Mouse (Mus musculus): ENCODE measurements around the gene Yju2. TPM values are rescaled to one million over a fixed set of nuclear protein-coding genes. Genes with fewer than 3 reads are reported as not detected.
"Not testable (repeated sequence)": the region's sequence is repeated elsewhere in the genome, so short reads cannot be mapped to it uniquely, and the experiment has no call there.

The Yju2 gene
- 10 to 100 TPM; 18.6 to 21.4 (median 20.3) TPM for total RNA-seq (2022)

DNA sequence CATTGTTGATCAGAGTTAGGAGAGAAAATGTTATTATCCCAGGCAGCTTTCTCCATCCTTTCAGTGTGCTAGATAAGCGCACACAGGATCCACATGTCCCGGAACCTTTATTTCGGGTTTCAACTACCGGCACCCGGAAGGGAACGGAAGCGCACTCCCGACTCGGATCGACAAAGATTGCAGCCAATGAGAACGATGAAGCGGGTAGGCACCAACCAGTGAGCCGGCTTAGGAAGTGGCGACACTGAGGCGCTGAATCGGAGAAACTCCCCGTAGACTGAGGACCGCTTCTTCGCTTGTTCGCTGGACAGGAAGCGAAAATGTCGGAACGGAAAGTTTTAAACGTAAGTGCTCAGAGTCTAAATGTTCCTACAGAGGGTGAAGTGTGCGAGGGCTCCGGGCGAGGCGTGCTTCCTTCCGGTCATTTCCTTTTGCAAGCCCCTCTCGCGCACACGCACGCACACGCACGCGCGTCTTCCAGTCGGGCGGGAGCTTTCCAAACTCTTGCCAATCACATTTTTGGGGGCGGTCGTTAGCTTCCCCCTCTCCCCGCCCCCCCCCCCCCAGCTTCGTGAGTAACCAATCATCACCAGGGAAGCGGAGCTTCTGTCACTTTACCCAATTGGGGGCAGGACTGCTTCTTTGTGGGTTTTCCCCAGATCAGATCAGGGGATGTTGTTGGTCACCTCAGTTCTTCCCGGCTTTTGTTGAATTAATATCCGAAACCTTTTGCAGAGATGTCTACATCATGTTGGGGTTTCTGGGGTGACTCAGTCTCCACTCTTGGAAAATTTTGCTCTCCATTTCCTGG lies at the start of gene Yju2:
TSS of gene Yju2 (plus strand) at position 182 of the 811 bp plus-strand sequence.
- peak; percentile 90 for DNase-seq

DNA sequence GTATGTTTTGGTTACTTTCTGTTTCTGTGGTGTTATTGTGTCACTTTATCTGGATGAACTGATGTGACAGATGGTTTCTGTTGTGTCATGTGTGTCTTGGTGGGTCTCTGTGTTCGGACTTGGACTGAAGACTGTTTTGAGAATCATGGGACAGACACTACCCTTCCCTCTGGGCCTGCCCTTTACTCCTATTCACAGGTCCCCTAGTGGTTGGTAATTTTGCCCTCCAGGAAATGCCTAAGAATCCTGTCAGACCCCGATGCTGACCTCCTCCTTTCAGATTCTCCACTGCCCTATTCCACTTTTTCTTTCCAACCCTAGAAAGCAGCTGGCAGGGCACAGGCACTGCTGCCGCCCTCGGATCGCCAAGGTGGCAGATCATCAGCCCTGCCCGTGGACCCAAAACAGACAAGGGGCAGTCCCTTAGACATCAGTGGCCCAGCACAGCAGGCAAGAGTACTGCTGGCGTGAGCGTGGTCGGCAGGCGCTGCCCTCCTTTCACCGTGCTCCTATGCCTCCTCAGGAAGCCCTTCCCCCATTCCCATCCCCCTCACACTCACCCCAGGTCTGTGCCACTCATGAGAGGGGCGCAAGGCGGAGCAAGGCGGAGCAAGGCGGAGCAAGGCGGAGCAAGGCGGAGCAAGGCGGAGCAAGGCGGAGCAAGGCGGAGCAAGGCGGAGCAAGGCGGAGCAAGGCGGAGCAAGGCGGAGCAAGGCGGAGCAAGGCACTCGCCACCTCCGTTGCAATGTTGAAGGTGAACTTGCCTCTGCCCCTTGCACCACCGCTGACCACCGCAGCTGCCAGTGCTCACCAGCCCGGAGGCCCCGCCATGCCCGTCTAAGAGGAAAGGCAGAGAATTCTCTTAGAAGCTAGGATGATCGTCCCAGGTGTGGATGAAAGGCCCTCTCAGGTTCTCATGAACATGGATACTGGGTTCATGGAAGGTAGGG lies 27.1 kb upstream of the Yju2 start:
- DNase-seq = peak; percentile 37

DNA sequence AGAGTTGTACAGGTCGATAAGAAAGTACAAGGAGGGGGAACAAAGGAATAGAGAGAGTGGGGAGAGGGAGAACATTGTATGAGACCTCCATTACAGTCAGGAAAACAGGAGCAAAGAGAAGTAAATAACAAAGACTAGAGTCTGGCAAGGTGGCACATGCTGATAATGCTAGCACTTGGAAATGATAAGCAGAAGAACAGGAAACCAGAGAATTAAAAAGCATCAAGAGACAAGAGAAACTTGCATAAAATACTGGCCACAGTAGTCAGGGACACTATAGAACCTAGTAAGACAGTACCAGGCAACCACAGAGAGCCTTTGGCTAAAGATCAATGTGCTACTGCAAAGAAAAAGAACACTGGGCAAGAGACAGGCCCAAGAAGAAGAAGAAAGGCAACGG lies 26.3 kb upstream of the Yju2 start:
- DNase-seq = no peak

DNA sequence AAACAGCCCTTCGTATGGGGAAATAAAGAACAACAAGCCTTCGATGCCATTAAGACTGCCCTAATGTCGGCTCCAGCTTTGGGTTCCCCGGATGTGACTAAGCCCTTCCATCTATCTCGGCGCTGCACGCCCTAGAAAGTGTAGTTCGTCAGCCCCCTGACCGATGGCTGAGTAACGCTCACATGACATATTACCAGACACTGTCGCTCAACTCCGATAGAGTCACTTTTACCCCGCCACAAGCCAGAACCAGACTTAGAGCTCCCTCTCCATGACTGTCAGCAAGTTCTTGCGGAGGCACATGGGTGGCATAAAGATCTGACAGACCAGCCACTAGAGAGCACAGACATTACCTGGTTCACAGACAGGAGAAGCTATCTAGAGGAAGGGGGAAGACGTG lies 25.7 kb upstream of the Yju2 start:
- no peak for DNase-seq

DNA sequence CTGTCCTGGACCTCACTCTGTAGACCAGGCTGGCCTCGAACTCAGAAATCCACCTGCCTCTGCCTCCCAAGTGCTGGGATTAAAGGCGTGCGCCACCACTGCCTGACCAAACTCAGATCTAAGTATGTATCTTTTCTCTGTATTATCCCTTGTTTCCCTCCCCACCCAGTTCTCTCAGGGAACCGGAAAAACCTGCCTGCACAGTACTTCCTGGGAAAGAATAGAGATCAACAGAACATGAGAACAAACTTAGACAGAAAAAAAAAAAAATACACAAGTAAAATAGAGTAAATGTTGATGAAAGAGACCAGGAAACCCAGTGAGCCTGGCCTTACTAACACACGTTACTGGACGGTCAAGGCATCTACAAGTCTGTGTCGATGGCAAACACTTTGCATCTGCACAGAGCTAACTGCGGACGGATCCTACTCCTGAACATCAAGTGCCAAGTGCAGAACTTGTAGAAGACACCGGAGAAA lies 14.5 kb upstream of the Yju2 start:
- not testable (repeated sequence) for DNase-seq

DNA sequence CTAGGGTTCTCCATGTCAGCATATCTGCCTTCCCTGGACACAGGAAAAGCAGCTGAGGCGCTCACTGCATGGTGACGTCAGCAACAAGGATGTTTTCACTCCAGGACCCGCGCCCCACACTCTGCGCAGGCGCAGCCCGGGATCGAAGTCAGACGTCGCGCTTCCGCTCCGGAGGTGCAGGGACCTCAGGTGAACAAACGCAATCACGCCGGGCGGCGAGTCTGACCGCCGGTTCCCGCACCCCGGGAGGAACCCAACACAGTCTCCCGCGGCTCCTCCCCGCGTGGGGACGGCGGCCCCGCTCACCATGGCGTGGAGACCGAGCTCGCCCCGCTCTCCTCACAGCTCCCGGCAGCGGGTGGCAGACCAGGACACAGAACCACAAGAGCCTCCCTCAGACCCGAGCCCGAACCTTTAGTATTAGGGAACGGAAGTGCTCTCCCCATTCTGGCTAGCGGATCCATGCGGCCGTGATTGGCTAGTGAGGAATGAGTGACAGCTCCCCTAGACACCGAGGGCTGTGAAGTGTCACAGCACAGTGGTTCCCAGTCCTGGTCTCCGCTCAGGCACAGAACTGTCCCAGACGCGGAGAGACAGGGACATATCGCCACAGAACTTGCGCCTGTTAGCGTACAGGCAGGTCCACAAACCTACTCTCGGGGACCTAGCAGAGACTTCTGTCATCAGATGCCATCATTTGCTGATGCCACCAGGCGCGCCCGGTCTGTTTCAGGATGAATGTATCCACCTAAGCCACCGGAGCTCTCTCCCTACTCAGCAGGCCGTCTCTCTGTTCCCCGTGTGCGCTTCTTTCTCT lies 13.8 kb upstream of the Yju2 start:
- peak; percentile 92 for DNase-seq

DNA sequence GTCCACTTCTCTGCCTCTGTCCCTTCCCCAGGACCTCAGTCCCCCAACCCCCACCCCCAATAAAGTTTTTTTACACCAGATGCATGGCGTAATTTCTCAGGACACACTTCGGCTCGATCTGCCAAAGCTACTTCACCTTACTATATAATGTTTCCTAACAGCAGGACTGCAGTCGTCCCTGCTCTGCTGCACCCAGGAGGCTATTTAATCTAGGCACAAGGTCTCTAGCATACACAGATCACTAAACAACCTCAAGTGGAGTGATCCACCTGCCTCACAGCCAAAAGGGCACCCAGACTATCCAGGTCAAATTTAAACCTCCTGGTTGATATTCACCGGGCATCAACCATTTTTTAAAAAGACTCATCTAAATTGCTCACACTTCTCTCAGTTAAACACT lies 13.2 kb upstream of the Yju2 start:
- no peak for DNase-seq

DNA sequence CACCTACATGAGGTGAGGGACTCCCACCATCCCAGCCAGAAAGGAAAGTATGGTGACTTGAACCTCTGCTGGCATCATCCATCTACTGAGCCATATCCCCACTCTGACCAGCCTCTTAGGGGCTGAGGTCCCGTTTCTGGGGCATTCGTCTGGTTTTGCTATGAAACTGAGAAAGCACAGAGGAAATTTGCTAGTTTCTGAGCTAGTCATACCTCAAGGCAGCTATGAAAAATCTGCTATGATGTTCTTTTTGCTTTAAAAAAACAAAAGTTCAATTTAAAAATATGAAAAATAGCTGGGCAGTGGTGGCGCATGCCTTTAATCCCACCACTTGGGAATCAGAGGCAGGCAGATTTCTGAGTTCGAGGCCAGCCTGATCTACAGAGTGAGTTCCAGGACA lies 10.3 kb upstream of the Yju2 start:
- no peak for DNase-seq

DNA sequence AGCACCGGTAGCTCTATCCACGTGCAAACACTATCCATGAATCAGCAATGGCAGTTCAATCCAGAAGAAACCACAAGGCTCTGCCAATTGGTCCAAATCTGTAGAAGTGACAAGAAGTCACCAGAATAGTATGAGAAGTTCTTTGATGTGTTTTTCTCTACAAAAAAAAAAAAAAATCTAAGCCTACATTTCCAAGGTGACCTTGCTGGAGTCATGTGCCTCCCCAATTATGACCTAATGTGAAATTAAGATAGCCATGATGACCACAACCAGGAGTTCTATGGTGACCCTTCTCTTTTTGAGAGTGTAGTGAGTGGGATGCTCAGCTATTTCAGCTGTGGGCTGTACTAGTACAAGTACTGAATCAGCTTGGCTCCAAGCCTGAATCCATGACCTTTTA lies 9.5 kb upstream of the Yju2 start, which contains the start of gene Zfp119b:
TSS of gene Zfp119b (minus strand) at position 101 of the 400 bp plus-strand sequence.
- DNase-seq = no peak

DNA sequence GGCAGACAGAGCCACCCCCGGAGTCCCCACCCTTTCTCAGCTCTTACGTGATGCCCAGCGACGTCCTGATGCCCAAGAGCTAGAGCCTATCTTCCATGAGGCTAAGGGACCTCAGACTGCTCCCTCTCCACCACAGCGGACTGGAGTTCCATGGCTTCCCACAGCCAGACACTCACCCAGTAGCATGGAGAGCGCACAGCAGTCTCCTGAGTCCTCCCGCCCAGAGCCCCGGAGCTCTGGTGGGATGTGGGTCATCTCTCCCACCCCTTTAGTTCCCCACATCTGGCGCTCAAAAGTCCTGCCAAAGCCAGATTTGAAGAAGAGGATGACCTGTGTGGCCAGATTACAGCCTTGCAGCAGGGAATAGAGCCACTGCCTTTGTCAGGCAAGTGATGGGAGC lies 8.3 kb upstream of the Yju2 start:
- no peak for DNase-seq

DNA sequence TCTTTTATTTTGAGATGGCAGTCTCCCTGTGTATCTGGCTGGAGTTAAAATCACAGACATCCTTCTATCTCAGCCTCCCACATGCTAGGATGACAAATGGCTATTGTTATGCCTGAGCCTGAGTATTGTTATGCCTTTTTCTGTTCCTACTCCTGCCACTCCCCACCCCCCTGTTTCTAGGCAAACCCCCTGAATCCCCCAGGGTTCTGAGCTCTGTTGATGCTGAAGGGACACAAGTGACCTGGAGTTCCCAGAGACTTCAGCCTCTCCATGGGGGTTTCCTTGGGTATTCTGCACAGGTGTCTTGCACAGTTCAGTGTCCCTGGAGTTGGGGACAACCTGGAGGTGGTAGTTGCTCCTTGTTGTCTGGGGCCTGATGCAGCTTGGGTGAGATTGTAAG lies 6.9 kb upstream of the Yju2 start:
- no peak for DNase-seq

DNA sequence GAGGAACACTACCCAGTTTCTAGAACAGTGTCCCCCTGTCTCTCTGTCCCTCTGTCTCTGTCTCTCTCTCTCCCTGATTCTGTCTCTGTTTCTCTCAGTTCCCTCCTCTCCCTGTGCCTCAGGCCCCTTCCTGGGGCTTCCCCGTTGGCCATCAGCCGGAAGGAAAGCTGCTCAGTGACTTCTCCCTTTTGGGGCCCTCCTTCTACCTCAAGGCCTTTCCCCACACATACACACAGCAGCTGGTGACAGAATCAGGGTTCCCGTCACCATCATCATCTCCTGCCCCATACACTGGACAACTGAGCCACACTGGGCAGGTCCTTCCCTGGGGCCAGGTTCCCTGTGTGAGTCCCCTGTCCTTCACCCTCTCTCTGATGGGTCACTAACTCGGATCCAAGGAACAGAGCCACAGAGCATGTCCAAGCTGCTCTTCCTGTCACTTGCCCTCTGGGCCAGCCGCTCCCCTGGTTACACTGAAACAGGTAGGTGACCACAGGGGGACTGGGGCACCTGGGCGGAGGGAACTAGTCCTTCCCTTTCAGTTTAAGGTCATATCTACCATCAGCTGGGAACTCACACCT lies 6.4 kb upstream of the Yju2 start, which contains the start of gene Ebi3:
TSS of gene Ebi3 (plus strand) at position 194 of the 581 bp plus-strand sequence.
- DNase-seq = no peak

DNA sequence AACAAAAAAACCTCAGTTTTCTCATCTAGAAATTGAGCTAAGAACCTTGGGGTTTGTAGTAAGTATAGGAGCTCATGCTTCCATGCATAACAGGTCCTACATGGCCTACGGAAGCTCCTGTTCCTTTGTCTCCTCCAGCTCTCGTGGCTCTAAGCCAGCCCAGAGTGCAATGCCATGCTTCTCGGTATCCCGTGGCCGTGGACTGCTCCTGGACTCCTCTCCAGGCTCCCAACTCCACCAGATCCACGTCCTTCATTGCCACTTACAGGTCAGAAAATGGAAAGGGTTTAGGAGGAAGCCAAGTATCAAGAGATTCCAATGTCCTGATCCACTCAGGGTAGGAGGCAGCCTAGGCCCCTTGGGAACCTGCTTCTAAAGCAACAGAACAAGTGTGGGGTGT lies 5.1 kb upstream of the Yju2 start:
- no peak for DNase-seq

DNA sequence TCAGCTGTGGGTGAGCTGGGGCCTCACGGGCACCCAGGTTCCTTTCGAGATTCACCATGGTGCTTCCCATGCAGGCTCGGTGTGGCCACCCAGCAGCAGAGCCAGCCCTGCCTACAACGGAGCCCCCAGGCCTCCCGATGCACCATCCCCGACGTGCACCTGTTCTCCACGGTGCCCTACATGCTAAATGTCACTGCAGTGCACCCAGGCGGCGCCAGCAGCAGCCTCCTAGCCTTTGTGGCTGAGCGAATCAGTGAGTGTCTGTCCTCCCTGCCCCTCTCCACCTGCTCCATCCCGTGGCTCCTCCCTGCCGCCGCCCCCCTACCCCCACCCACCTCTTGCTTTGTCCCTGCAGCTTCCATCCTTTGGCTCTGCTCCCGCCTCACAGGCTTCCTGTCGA lies 4.7 kb upstream of the Yju2 start:
- DNase-seq = no peak

DNA sequence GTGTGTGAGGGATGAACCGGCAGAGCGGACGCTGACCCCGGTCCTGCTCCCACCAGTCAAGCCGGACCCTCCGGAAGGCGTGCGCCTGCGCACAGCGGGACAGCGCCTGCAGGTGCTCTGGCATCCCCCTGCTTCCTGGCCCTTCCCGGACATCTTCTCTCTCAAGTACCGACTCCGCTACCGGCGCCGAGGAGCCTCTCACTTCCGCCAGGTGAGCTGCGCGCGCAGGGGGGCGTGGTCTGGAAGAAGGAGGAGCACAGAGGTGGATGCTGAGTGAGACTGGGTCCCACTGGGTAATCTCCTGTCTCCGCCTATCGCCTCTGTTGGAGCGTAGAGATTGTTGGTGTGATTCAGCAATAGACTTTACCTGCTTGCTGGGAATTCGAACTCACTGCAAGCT lies 2.8 kb upstream of the Yju2 start:
- DNase-seq = no peak

DNA sequence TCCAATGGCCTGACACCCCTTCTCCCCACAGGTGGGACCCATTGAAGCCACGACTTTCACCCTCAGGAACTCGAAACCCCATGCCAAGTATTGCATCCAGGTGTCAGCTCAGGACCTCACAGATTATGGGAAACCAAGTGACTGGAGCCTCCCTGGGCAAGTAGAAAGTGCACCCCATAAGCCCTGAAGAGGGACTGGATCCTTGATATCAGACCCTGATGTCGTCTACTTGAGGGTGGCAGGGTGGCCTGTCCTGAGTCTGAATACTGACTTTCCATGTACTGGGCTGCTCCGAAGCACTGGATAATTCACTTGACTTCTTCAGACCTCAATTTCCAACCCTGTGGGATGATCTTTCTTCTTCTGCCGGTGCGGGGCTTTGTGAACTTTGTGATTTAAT lies 2.3 kb upstream of the Yju2 start:
- no peak for DNase-seq

DNA sequence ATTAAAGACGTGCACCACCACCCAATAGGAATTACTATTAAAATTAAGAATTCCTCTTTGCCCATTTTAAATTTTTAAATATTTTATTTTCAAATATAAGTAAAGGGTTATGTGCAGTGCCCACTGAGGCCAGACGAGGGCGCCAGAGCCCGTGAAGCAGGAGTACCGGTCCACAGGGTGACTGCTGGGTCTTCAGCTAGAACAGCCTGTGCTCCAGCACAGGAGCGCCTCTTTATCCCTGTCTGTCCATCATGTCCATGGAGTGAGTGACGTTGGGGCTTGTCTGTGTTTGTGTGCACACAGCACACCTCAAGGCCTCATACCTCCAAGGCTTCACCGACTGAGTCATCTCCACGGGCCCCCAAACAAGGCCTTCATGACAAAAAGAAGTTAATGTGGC lies 1.7 kb upstream of the Yju2 start:
- no peak for DNase-seq

DNA sequence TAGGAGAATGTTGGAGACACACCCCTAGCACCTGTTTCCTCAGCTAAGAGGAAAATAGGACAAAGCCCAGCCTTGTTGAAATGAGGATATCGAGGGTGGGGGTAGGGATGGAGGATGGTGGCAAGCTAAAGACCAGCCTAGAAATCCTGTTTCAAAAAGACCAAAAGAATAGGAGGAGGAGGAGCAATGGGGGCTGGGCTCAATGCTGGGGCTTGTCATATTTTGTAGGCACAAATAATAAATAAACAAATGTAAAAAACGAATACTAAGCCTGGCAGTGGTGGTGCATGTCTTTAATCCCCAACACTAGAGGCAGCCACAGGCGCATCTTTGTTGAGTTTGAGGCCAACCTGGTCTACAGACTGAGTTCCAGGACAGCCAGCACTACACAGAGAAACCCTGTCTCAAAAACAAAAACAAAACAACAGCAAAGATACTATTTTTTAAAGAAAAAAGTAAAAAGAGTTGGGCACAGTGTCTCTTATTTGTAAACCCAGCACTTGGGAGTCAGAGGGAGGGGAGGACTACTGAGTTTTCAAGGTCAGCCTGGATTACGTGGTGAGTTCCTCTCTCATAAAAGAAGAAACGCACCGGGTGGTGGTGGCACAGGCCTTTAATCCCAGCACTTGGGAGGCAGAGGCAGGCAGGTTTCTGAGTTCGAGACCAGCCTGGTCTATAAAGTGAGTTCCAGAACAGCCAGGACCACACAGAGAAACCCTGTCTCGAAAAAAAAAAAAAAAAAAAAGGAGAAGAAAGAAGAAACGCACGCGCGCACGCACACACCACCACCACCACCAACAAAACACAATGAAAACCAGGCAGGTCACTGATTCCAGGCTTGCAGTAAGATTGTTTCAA lies 944 bp upstream of the Yju2 start:
- no peak for DNase-seq

DNA sequence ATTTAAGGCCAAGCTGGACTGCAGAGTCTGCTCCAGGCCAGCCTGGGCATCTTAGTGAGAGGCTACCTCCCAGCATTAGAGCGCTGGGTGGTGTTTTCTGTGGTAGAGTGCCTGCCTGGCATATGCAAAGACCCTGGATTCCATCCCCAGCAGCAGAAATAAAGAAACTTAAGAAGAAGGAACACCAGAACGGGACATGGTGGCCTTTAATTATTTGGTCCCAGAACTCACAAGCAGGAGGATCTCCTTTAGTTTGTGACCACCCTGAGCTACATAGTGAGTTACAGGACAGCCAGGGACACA lies 364 bp upstream of the Yju2 start:
- no peak for DNase-seq

DNA sequence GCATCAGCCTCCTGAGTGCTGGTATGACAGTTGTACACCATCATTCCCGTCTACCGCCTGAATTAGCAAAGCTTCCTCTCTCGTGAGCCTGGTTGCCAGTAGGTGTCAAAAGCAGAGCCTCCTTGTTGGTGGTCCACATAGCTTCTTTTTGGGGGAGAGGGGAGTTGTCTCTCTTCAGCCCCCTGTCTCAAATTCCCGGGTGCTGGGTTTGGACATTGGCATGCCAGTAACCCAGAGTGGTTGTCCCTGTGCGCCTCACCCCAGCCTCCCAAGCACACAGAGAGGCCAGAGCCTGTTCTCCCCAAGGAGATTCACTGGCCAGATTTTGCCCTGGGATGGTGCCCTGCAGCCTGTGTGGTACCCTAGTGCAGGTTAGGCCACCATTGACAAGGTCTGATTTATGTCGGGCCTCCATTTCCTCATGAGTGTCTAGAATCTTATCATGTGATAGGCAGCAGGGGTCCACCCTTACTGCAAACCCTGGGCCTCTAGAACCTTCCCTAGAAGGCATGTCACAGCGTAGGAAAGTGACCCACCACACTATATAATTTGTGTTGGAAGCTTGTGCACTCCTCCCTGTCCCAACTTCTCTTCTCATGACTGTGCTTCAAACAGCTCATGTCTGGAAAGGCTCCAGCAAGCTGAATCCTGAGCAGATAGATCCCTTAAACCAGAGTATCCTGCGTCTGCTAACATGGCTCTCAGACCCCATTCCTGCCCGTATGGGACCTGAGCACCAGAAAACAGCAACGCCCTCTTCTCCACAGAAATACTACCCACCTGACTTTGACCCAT lies 1.2 kb downstream of the Yju2 start:
- no peak for DNase-seq

Measured in adrenal gland, adult 8-10 months (tissue).